Mouse (Mus musculus) stomach, postnatal 0 days (tissue): ENCODE results near the gene Chst12. TPM values are rescaled to one million over a fixed set of nuclear protein-coding genes. Genes with fewer than 3 reads are reported as not detected.

ENCODE experiments used
- ATAC-seq: fragments of 200-750 bp; cut with Nextera tagmentation; 2 replicates; pipeline ENCODE4 v1.8.0; 2017; ENCODE audit not compliant: low FRiP score, low TSS enrichment
- DNase-seq: peaks from one replicate; pipeline ENCODE4 v3.0.0-alpha.2; 2016; ENCODE audit warnings: low spot score
- H3K27ac ChIP-seq: fragments of 300-500 bp; sonication (generic); replicated peaks from 2 replicates; pipeline ENCODE4 v1.5.1; 2014; ENCODE audit warnings: mild to moderate bottlenecking, control low read depth
- H3K27me3 ChIP-seq: fragments of 300-500 bp; sonication (generic); 2 replicates; pipeline ENCODE4 v1.6.1; 2014; ENCODE audit warnings: low read length; ENCODE audit not compliant: control insufficient read depth, insufficient read depth
- H3K36me3 ChIP-seq: fragments of 300-500 bp; sonication (generic); 2 replicates; pipeline ENCODE4 v1.6.1; 2014; ENCODE audit warnings: low read length, mixed read lengths; ENCODE audit not compliant: control insufficient read depth, insufficient read depth
- H3K4me1 ChIP-seq: fragments of 300-500 bp; sonication (generic); replicated peaks from 2 replicates; pipeline ENCODE4 v1.6.1; 2014; ENCODE audit warnings: antibody characterized with exemption; ENCODE audit not compliant: control insufficient read depth, insufficient read depth
- H3K4me2 ChIP-seq: fragments of 300-500 bp; sonication (generic); replicated peaks from 2 replicates; pipeline ENCODE4 v1.6.1; 2014; ENCODE audit warnings: low read depth, mild to moderate bottlenecking, control low read depth, moderate library complexity
- H3K4me3 ChIP-seq: fragments of 300-500 bp; sonication (generic); 2 replicates; pipeline ENCODE4 v1.5.1; 2014; ENCODE audit warnings: low read depth, low read length, control low read depth
- H3K9ac ChIP-seq: fragments of 300-500 bp; sonication (generic); 2 replicates; pipeline ENCODE4 v1.6.1; 2014; ENCODE audit warnings: mild to moderate bottlenecking, low read length, control low read depth, mixed read lengths
- H3K9me3 ChIP-seq: fragments of 300-500 bp; sonication (generic); 2 replicates; pipeline ENCODE4 v1.6.1; 2016; ENCODE audit warnings: low read length; ENCODE audit not compliant: control insufficient read depth
- CTCF ChIP-seq: IDR thresholded peaks from 2 replicates; pipeline ENCODE4 v1.5.1; 2016; ENCODE audit warnings: antibody characterized with exemption, low read depth, mild to moderate bottlenecking, moderate library complexity
- EP300 ChIP-seq: optimal IDR thresholded peaks from 2 replicates; pipeline ENCODE3; 2016; ENCODE audit warnings: antibody characterized with exemption
- WGBS: fragments of 180-500 bp; shearing (Covaris S2); extraction: QIAGEN DNeasy Blood & Tissue Kit; methylation state at CpG from one replicate; pipeline ENCODE4 v1.1.7; 2014; 5-methylcytosine and 5-hydroxymethylcytosine counted together
- polyA plus RNA-seq: library from polyadenylated mRNA; unstranded; fragments of >200 nt; fragmentation: Nextera tagmentation; extraction: Ambion mirVana; gene quantifications from 2 replicates; pipeline ENCODE4 v1.2.1, GENCODE M21; 2015

Gene Chst12
- polyA plus RNA-seq, 1 experiment from 2014 or later: 15.8 TPM

GRCm38 (mm10) chr5:140570223-140570870 is 65.0 kb downstream of the Chst12 start:
- no peaks in the 10 kb centered on the region for H3K27me3 ChIP-seq
- no peak overlapping the region for H3K9ac ChIP-seq
- no peak overlapping the region for H3K4me3 ChIP-seq
- no peak overlapping the region for H3K27ac ChIP-seq
- H3K36me3 ChIP-seq: no peaks in the 10 kb centered on the region
- DNase-seq (no peak), ATAC-seq (no peak)
- H3K9me3 ChIP-seq: no peaks in the 10 kb centered on the region
- H3K4me2 ChIP-seq: no peak overlapping the region
- TF ChIP-seq CTCF (no peak; the same call in 1 of the 2 replicates), EP300 (no peak)
- H3K4me1 ChIP-seq: no peaks in the 10 kb centered on the region
- 88% methylated on average over 13 of the region's 13 CpGs for WGBS

- WGBS: 61% methylated on average over 4 of the region's 4 CpGs
- H3K27ac ChIP-seq: no peak overlapping the region
- no peak for ATAC-seq
These were observed 65.9 kb downstream of the Chst12 start for GRCm38 (mm10) chr5:140571201-140571600.

GRCm38 (mm10) chr5:140571673-140572072 is 66.3 kb downstream of the Chst12 start:
- 41% methylated on average over 10 of the region's 10 CpGs for WGBS
- Histone ChIP-seq H3K4me3 (no peak overlapping the region), H3K4me1 (no peaks in the 10 kb centered on the region), H3K9me3 (no peaks in the 10 kb centered on the region), H3K36me3 (no peaks in the 10 kb centered on the region), H3K4me2 (no peak overlapping the region), H3K27ac (no peak overlapping the region; the same call in 1 of the 2 replicates), H3K9ac (no peak overlapping the region), H3K27me3 (no peaks in the 10 kb centered on the region)
- ATAC-seq (no peak), DNase-seq (no peak)
- no peak for TF ChIP-seq EP300
- TF ChIP-seq CTCF: no peak

More at GRCm38 (mm10) chr5:140571201-140571600, 65.9 kb downstream of the Chst12 start:
- Histone ChIP-seq H3K36me3 (no peaks in the 10 kb centered on the region), H3K4me1 (no peaks in the 10 kb centered on the region), H3K9me3 (no peaks in the 10 kb centered on the region), H3K9ac (no peak overlapping the region), H3K4me3 (no peak overlapping the region), H3K4me2 (no peak overlapping the region), H3K27me3 (no peaks in the 10 kb centered on the region)
- no peak for DNase-seq
- no peak for TF ChIP-seq EP300

- no peak overlapping the region for H3K4me3 ChIP-seq
- 53% methylated on average over 6 of the region's 6 CpGs for WGBS
These were observed 67.3 kb downstream of the Chst12 start for GRCm38 (mm10) chr5:140572611-140573010.

More at GRCm38 (mm10) chr5:140572611-140573010, 67.3 kb downstream of the Chst12 start:
- Histone ChIP-seq H3K27me3 (no peaks in the 10 kb centered on the region), H3K27ac (no peak overlapping the region), H3K9ac (no peak overlapping the region), H3K36me3 (no peaks in the 10 kb centered on the region), H3K4me1 (no peaks in the 10 kb centered on the region), H3K9me3 (no peaks in the 10 kb centered on the region), H3K4me2 (no peak overlapping the region)
- TF ChIP-seq EP300 (no peak), CTCF (no peak)
- DNase-seq (no peak), ATAC-seq (no peak)

Other genes with a start within 250 kb of the Chst12 start
- gene Mad1l1, start 184.0 kb upstream of the Chst12 start, polyA plus RNA-seq: 14.2 and 15.3 TPM in 2 replicates
- gene Nudt1, start 183.9 kb upstream of the Chst12 start, polyA plus RNA-seq: 24.8 and 25.3 TPM in 2 replicates
- gene Mrm2, start 173.7 kb upstream of the Chst12 start, polyA plus RNA-seq: 11.4 and 12.4 TPM in 2 replicates
- 8.0 and 8.6 TPM in 2 replicates for gene Snx8, start 116.3 kb upstream of the Chst12 start, polyA plus RNA-seq
- gene Eif3b, start 86.2 kb upstream of the Chst12 start, polyA plus RNA-seq: 61.8 and 66.5 TPM in 2 replicates
- not detected in 2 replicates for gene Gm4869, start 59.9 kb upstream of the Chst12 start, polyA plus RNA-seq
- 0.17 TPM in 2 replicates for gene Grifin, start 59.5 kb downstream of the Chst12 start, polyA plus RNA-seq
- 11.1 and 11.4 TPM in 2 replicates for gene Lfng, start 101.8 kb downstream of the Chst12 start, polyA plus RNA-seq
- gene Ttyh3, start 143.5 kb downstream of the Chst12 start, polyA plus RNA-seq: 8.5 and 9.6 TPM in 2 replicates
- 5.6 and 6.0 TPM in 2 replicates for gene Iqce, start 196.8 kb downstream of the Chst12 start, polyA plus RNA-seq
- 8.2 and 8.5 TPM in 2 replicates for gene Brat1, start 199.5 kb downstream of the Chst12 start, polyA plus RNA-seq
- gene Amz1, start 218.6 kb downstream of the Chst12 start, polyA plus RNA-seq: 0.65 and 0.67 TPM in 2 replicates